Mouse (Mus musculus) frontal cortex, postnatal 14 days (tissue): Measurements from ENCODE around the gene Tceal8.

Source experiments
- DNase-seq, 2 experiments: peaks; one replicate each; pipeline ENCODE4 v3.0.0; 2022; ENCODE audit warnings: low spot score in 2 of 2

The Tceal8 gene

GRCm38 (mm10) chrX:136127744-136128064, 44.4 kb downstream of the Tceal8 start:
- DNase-seq: peak; percentile 18 to 36

- DNase-seq: no peak
Measured at GRCm38 (mm10) chrX:136127038-136127743, 45.0 kb downstream of the Tceal8 start.
